Mouse (Mus musculus): ENCODE measurements at regions not wholly inside any gene's neighbourhood (a gene's known extent, or its start where the extent isn't known, plus 50 kb on each side); places are given as distances from the start of the nearest gene placed in this dataset.

- no peak for DNase-seq
Measured at GRCm38 (mm10) chr6:117625716-117626115, 215.3 kb upstream of the Zfp637 start.

GRCm38 (mm10) chr6:117627461-117627860 lies 213.5 kb upstream of the Zfp637 start:
- no peak for DNase-seq

GRCm38 (mm10) chr6:117646628-117647027 lies 194.4 kb upstream of the Zfp637 start:
- no peak for DNase-seq

GRCm38 (mm10) chr6:117650541-117650940 lies 190.4 kb upstream of the Zfp637 start:
- DNase-seq, result no peak

- no peak for DNase-seq
Measured at GRCm38 (mm10) chr6:117651551-117651950, 189.4 kb upstream of the Zfp637 start.

GRCm38 (mm10) chr6:117652012-117652411 lies 189.0 kb upstream of the Zfp637 start:
- no peak for DNase-seq

- no peak for DNase-seq
Measured at GRCm38 (mm10) chr6:117652917-117653316, 188.1 kb upstream of the Zfp637 start.

- DNase-seq, result no peak
Measured at GRCm38 (mm10) chr6:117653886-117654425, 187.0 kb upstream of the Zfp637 start.

GRCm38 (mm10) chr6:117655986-117656385 lies 185.0 kb upstream of the Zfp637 start:
- DNase-seq, result no peak

GRCm38 (mm10) chr6:117660576-117660975 lies 180.4 kb upstream of the Zfp637 start:
- DNase-seq, result peak in 1 of 2 experiments; percentile 4

- DNase-seq, result no peak
Measured at GRCm38 (mm10) chr6:117662635-117663034, 178.3 kb upstream of the Zfp637 start.

GRCm38 (mm10) chr6:117670337-117670736 lies 170.6 kb upstream of the Zfp637 start:
- DNase-seq, result no peak

GRCm38 (mm10) chr6:117670792-117671525 lies 170.0 kb upstream of the Zfp637 start:
- no peak for DNase-seq

- DNase-seq, result peak in 1 of 2 experiments; percentile 10
Measured at GRCm38 (mm10) chr6:117675059-117675800, 165.8 kb upstream of the Zfp637 start.

- DNase-seq, result no peak
Measured at GRCm38 (mm10) chr6:117676064-117676821, 164.7 kb upstream of the Zfp637 start.

- no peak for DNase-seq
Measured at GRCm38 (mm10) chr6:117677062-117677461, 163.9 kb upstream of the Zfp637 start.

- no peak for DNase-seq
Measured at GRCm38 (mm10) chr6:117677821-117678220, 163.2 kb upstream of the Zfp637 start.

GRCm38 (mm10) chr6:117678276-117678675 lies 162.7 kb upstream of the Zfp637 start:
- no peak for DNase-seq

- DNase-seq, result no peak
Measured at GRCm38 (mm10) chr6:117678877-117679276, 162.1 kb upstream of the Zfp637 start.

- no peak for DNase-seq
Measured at GRCm38 (mm10) chr6:117686212-117686611, 154.8 kb upstream of the Zfp637 start.

GRCm38 (mm10) chr6:117687045-117687444 lies 153.9 kb upstream of the Zfp637 start:
- peak; percentile 61 to 63 for DNase-seq

- DNase-seq, result no peak
Measured at GRCm38 (mm10) chr6:117688664-117689178, 152.3 kb upstream of the Zfp637 start.

GRCm38 (mm10) chr6:117700286-117700685 lies 140.7 kb upstream of the Zfp637 start:
- DNase-seq, result no peak

All from B cell, adult 2 months (primary cell).